Mouse (Mus musculus) embryo, embryonic 10 days (tissue): Measurements from ENCODE around the gene S100a13.

Experiments
- DNase-seq: peaks from one replicate; pipeline ENCODE4 v3.0.0-alpha.2; 2015; ENCODE audit warnings: low spot score

Gene S100a13

DNA sequence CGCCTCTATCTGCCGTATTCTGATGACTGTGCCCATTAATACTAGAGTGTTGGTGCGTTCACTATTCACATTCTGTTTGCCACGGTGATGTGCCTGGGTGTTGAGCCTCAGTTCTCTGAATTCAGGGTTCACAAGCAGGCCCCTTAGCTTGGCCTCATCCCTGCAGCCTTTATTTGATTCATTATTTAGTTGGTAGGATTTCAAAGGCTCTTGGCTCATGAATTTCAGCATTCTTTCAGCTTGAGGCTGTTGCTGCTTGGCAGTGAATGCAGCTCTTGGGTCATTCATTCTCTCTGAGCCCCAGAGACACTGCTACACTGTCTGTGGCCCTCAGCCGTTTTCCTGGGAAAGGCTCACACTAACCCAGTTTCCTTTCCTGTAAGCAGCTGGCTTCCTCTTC is 41.7 kb downstream of the S100a13 start:
- DNase-seq, result no peak

DNA sequence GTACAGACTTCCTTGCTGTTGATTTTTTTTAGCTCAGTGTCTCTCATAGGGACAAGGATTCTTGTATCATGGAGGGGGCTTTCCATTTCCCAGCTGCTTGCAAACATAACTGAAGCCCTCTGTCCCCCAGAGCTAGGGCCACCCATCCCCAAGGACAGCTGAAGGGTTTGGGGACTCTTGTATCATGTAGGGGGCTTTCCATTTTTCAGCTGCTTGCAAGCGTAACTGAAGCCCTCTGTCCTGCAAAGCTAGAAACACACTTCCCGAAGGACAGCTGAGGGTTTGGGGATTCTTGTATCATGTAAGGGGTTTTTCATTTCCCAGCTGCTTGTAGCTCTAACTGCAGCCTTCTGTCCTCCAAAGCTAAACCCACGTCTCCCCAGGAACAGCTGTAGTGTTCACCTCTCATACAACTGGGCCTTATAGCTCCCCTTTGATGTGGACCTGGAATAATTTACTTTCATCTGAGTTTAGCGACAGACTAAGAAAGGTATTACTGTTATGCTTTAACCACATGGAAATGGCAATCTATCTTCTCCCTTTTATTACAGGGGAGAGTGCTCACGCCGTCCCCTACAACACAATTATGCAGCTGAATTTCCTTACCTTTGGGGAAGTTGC is 45.9 kb downstream of the S100a13 start, which contains the start of gene S100a3:
Gene S100a3, plus strand, starts transcription at position 571 of the 621 bp plus-strand sequence.
- DNase-seq, result no peak
